Mouse (Mus musculus): ENCODE results near the gene Aldh3b1.

Gene Aldh3b1

DNA sequence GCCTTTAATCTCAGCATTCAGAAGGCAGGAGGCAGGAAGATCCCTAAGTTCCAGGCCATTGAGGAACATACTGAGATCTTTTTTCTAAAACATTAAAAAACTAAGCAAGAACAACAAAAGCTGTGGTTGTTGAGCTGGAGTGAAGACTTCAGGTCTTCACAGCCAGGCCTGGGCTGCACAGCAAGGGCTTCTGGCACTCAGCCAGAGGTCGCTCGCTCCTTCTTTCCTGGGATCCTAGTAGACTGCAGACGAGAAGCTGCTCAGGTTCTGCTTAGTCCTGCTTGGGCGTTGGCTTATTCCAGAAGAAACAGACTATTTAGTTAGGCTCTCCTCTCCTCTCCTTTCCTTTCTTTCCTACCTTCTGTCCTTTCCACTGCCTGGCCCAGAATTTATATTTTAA, 57.2 kb downstream of the Aldh3b1 start:
- no peak for DNase-seq

DNA sequence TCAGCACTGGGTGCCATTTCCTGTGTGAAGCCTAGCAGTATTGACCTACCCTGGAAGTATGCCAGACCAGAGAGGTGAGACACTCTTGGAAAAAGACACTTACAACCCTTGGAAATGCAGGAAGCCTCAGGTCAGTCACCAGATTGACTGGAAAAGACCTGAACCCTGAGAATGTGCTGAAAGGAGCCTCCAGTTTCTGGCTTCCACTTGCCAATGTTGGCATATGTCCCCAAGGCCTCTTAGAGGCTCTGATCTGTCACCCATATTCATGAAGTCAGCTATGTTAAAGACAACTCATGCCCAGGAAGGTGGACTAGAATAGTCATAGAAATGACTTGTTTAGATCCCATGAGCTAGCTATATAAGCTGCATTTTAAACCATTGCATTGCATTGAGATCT, 58.1 kb downstream of the Aldh3b1 start:
- no peak for DNase-seq

DNA sequence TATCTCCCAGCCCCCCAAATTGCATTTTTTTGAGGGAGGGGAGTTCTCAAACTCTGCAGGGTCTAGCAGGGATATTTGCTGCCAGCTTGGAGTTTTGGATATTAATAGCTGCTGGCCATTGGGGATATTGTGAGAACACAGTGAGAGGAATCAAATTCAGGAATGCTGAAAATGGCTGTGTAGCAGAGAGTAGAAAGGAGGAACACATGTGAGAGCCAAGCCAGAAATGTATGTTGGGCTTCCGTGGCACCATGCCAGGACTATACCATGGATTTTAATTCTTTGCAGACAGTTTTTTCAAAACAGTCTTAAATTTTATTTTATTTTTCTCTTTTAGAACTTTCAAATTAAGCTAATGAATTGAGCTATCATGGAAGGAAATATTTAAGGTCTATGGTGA, 61.3 kb downstream of the Aldh3b1 start:
- no peak for DNase-seq

DNA sequence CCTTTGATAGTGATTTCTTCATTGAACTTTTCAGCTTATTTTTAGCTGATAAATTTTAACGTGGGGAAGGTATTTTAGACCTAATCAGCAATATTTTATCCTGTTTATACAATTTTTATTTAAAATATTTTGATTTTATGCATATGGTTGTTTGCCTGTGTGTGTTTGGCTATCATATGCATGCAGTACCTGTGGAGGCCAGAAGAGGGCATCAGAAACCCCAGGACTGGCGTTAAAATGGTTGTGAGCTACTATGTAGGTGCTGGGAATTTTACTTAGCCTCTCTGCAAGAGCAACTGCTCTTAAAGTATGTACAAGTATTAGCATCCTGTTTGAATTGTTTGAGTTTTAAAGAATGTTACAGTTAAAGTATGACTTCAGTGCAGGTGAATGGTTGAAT, 64.6 kb downstream of the Aldh3b1 start:
- DNase-seq, result peak; percentile 24
